Mouse (Mus musculus) forebrain, postnatal 0 days (tissue): ENCODE data around the gene Clec4e. TPM values are rescaled to one million over a fixed set of nuclear protein-coding genes. Genes with fewer than 3 reads are reported as not detected.
A peak's percentile ranks its signal among the peaks of the same experiment; 100 is the strongest.

Source experiments
- ATAC-seq: fragments of 200-750 bp; cut with Nextera tagmentation; 2 replicates; pipeline ENCODE4 v1.8.0; 2017; ENCODE audit warnings: mild to moderate bottlenecking, moderate library complexity
- DNase-seq: peaks from one replicate; pipeline ENCODE4 v3.0.0-alpha.2; 2015
- H3K27ac ChIP-seq: fragments of 300-500 bp; sonication (generic); 2 replicates; pipeline ENCODE4 v1.5.1; 2014; ENCODE audit warnings: low read depth, mild to moderate bottlenecking, antibody characterized with exemption, low read length, moderate library complexity, mixed read lengths
- H3K27me3 ChIP-seq: fragments of 300-500 bp; sonication (generic); 2 replicates; pipeline ENCODE4 v1.6.1; 2014; ENCODE audit warnings: mild to moderate bottlenecking, low read length, mixed read lengths; ENCODE audit not compliant: insufficient read depth
- H3K36me3 ChIP-seq: fragments of 300-500 bp; sonication (generic); 2 replicates; pipeline ENCODE4 v1.6.1; 2014; ENCODE audit warnings: mild to moderate bottlenecking, moderate library complexity; ENCODE audit not compliant: insufficient read depth
- H3K4me1 ChIP-seq: fragments of 300-500 bp; sonication (generic); 2 replicates; pipeline ENCODE4 v1.6.1; 2014; ENCODE audit warnings: antibody characterized with exemption; ENCODE audit not compliant: insufficient read depth
- H3K4me2 ChIP-seq: fragments of 300-500 bp; sonication (generic); 2 replicates; pipeline ENCODE4 v1.6.1; 2014; ENCODE audit warnings: low read depth, mild to moderate bottlenecking, moderate library complexity
- H3K4me3 ChIP-seq: fragments of 300-500 bp; sonication (generic); 2 replicates; pipeline ENCODE4 v1.5.1; 2014; ENCODE audit warnings: low read depth, low read length, mixed read lengths
- H3K9ac ChIP-seq: fragments of 300-500 bp; sonication (generic); 2 replicates; pipeline ENCODE4 v1.6.1; 2014; ENCODE audit warnings: mild to moderate bottlenecking
- H3K9me3 ChIP-seq: fragments of 300-500 bp; sonication (generic); 2 replicates; pipeline ENCODE4 v1.6.1; 2016; ENCODE audit warnings: low read length
- CTCF ChIP-seq: sonication (generic); IDR thresholded peaks from 2 replicates; pipeline ENCODE4 v1.5.1; 2016; ENCODE audit warnings: antibody characterized with exemption, control low read depth, low read depth
- WGBS: fragments of 180-500 bp; shearing (Covaris S2); extraction: QIAGEN DNeasy Blood & Tissue Kit; methylation state at CpG from one replicate; pipeline ENCODE4 v1.1.7; 2014; 5-methylcytosine and 5-hydroxymethylcytosine counted together
- polyA plus RNA-seq: library from polyadenylated mRNA; unstranded; fragments of >200 nt; fragmentation: Nextera tagmentation; extraction: Ambion mirVana; gene quantifications from 2 replicates; pipeline ENCODE4 v1.2.1, GENCODE M21; 2015
- total RNA-seq: library from RNA; depleted of rRNA; stranded (reverse); fragments of >200 nt; gene quantifications from 2 replicates; pipeline ENCODE4 v1.2.3, GENCODE M21; 2014

The Clec4e gene
- total and polyA plus RNA-seq, 2 experiments from 2014 or later = not detected

GRCm38 (mm10) chr6:123288931-123289330 is 739 bp downstream of the Clec4e start:
- no peaks in the 10 kb centered on the region for H3K36me3 ChIP-seq
- H3K27ac ChIP-seq = no peak overlapping the region
- ATAC-seq (no peak), DNase-seq (no peak)
- TF ChIP-seq CTCF = no peak
- WGBS = 87% methylated on average over 10 of the region's 10 CpGs
- no peaks in the 10 kb centered on the region for H3K27me3 ChIP-seq
- no peak overlapping the region for H3K4me2 ChIP-seq
- no peaks in the 10 kb centered on the region for H3K4me1 ChIP-seq
- no peak overlapping the region for H3K9ac ChIP-seq
- H3K4me3 ChIP-seq = no peak overlapping the region
- H3K9me3 ChIP-seq = no peaks in the 10 kb centered on the region

- H3K4me1 ChIP-seq = no peaks in the 10 kb centered on the region
- 80% methylated on average over 2 of the region's 2 CpGs for WGBS
- no peaks in the 10 kb centered on the region for H3K36me3 ChIP-seq
- no peak for TF ChIP-seq CTCF
- no peak for DNase-seq
- no peak overlapping the region for H3K27ac ChIP-seq
- H3K27me3 ChIP-seq = no peaks in the 10 kb centered on the region
- no peak for ATAC-seq
- no peak overlapping the region for H3K9ac ChIP-seq
- no peak overlapping the region for H3K4me3 ChIP-seq
- no peaks in the 10 kb centered on the region for H3K9me3 ChIP-seq
- H3K4me2 ChIP-seq = no peak overlapping the region
These were observed 3.4 kb downstream of the Clec4e start for GRCm38 (mm10) chr6:123286311-123286710.

- ATAC-seq (no peak), DNase-seq (no peak)
- no peak overlapping the region for H3K9ac ChIP-seq
- H3K27me3 ChIP-seq = no peaks in the 10 kb centered on the region
- 84% methylated on average over 2 of the region's 2 CpGs for WGBS
- no peaks in the 10 kb centered on the region for H3K36me3 ChIP-seq
- no peaks in the 10 kb centered on the region for H3K4me1 ChIP-seq
- no peak overlapping the region for H3K27ac ChIP-seq
- H3K9me3 ChIP-seq = no peaks in the 10 kb centered on the region
- H3K4me2 ChIP-seq = no peak overlapping the region
- no peak overlapping the region for H3K4me3 ChIP-seq
- TF ChIP-seq CTCF = no peak
These were observed 10.2 kb downstream of the Clec4e start for GRCm38 (mm10) chr6:123279443-123279842.

GRCm38 (mm10) chr6:123266945-123267344 is 22.7 kb downstream of the Clec4e start:
- Histone ChIP-seq H3K36me3 (no peaks in the 10 kb centered on the region), H3K9me3 (no peaks in the 10 kb centered on the region), H3K4me3 (no peak overlapping the region), H3K27ac (no peak overlapping the region), H3K4me1 (no peaks in the 10 kb centered on the region), H3K27me3 (no peaks in the 10 kb centered on the region), H3K9ac (no peak overlapping the region), H3K4me2 (no peak overlapping the region)
- DNase-seq (no peak), ATAC-seq (no peak)
- WGBS = 95% methylated on average over 5 of the region's 5 CpGs
- no peak for TF ChIP-seq CTCF

- 95% methylated on average over 4 of the region's 4 CpGs for WGBS
- no peak for TF ChIP-seq CTCF
- no peaks in the 10 kb centered on the region for H3K4me1 ChIP-seq
- no peak overlapping the region for H3K4me3 ChIP-seq
- H3K4me2 ChIP-seq = no peak overlapping the region
- no peaks in the 10 kb centered on the region for H3K27me3 ChIP-seq
- no peak for ATAC-seq
- H3K27ac ChIP-seq = no peak overlapping the region
- no peak overlapping the region for H3K9ac ChIP-seq
- no peak for DNase-seq
- no peaks in the 10 kb centered on the region for H3K9me3 ChIP-seq
- no peaks in the 10 kb centered on the region for H3K36me3 ChIP-seq
These were observed 23.9 kb downstream of the Clec4e start for GRCm38 (mm10) chr6:123265809-123266208.

- Histone ChIP-seq H3K27ac (no peak overlapping the region), H3K36me3 (no peaks in the 10 kb centered on the region), H3K4me3 (no peak overlapping the region), H3K4me2 (no peak overlapping the region), H3K9ac (no peak overlapping the region), H3K9me3 (no peaks in the 10 kb centered on the region), H3K27me3 (no peaks in the 10 kb centered on the region), H3K4me1 (no peaks in the 10 kb centered on the region)
- WGBS = 87% methylated on average over 3 of the region's 3 CpGs
- DNase-seq (no peak), ATAC-seq (no peak)
- TF ChIP-seq CTCF = no peak
These were observed 25.5 kb downstream of the Clec4e start for GRCm38 (mm10) chr6:123264194-123264593.

GRCm38 (mm10) chr6:123261555-123262161 is 28.0 kb downstream of the Clec4e start, which contains the start of gene Clec4d:
Gene Clec4d, plus strand, starts transcription at chr6:123262111.
- 74% methylated on average over 4 of the region's 4 CpGs for WGBS
- no peak for DNase-seq
- no peaks in the 10 kb centered on the region for H3K9me3 ChIP-seq
- TF ChIP-seq CTCF = 0 out of 2 replicates have a peak, but pooled peaks have one; percentile 10
- no peak within 1 kb of the TSS for H3K4me2 ChIP-seq
- no peak within 1 kb of the TSS for H3K27ac ChIP-seq
- no peaks in the 10 kb centered on the region for H3K27me3 ChIP-seq
- H3K4me1 ChIP-seq = no peaks in the 10 kb centered on the region
- no peaks in the 10 kb centered on the region for H3K36me3 ChIP-seq
- no peak within 1 kb of the TSS for H3K9ac ChIP-seq
- no peak for ATAC-seq
- H3K4me3 ChIP-seq = no peak within 1 kb of the TSS

GRCm38 (mm10) chr6:123260868-123261267 is 28.8 kb downstream of the Clec4e start:
- H3K4me1 ChIP-seq = no peaks in the 10 kb centered on the region
- no peak overlapping the region for H3K27ac ChIP-seq
- 84% methylated on average over 1 of the region's 1 CpGs for WGBS
- ATAC-seq (no peak), DNase-seq (no peak)
- H3K4me2 ChIP-seq = no peak overlapping the region
- H3K9ac ChIP-seq = no peak overlapping the region
- no peaks in the 10 kb centered on the region for H3K36me3 ChIP-seq
- no peaks in the 10 kb centered on the region for H3K27me3 ChIP-seq
- H3K4me3 ChIP-seq = no peak overlapping the region
- H3K9me3 ChIP-seq = no peaks in the 10 kb centered on the region
- TF ChIP-seq CTCF = no peak
